Mouse (Mus musculus): ENCODE data around the gene Cyp2c66. TPM values are rescaled to one million over a fixed set of nuclear protein-coding genes. Genes with fewer than 3 reads are reported as not detected.
"Not testable (repeated sequence)": the region's sequence is repeated elsewhere in the genome, so short reads cannot be mapped to it uniquely, and the experiment has no call there.

Cyp2c66 gene
- polyA plus RNA-seq (2016; fragmentation: Nextera tagmentation; extraction: Ambion mirVana) = not detected in 2 replicates

DNA sequence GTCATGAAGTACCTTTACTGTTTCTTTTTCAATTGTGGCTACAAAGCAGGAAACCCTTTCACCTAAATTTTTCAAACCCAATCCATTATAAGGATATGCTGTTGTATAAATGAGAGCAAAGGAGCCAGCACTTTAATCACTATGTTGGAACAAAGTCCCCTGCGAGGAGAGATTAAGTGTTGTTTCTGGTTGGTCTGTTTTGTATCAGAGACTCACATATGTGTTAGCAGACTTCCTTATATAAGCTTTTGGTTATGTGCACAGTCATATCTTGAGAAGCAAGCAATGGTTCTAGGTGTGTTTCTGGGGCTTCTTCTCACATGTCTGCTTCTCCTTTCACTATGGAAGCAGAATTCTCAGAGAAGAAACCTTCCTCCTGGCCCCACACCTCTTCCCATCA lies at the start of gene Cyp2c66:
TSS of gene Cyp2c66 (plus strand) at position 255 of the 400 bp plus-strand sequence.
- DNase-seq (ENCODE audit: low spot score) = no peak
- Histone ChIP-seq H3K9me3 (replicated peaks) (no peaks in the 10 kb centered on the region), H3K4me1 (no peaks in the 10 kb centered on the region), H3K36me3 (no peaks in the 10 kb centered on the region), H3K4me3 (no peak within 1 kb of the TSS), H3K27ac (no peak within 1 kb of the TSS), H3K27me3 (ENCODE audit: low read depth, poor library complexity, severe bottlenecking) (no peaks in the 10 kb centered on the region)
- WGBS = 78% methylated on average over 1 of the region's 1 CpGs

DNA sequence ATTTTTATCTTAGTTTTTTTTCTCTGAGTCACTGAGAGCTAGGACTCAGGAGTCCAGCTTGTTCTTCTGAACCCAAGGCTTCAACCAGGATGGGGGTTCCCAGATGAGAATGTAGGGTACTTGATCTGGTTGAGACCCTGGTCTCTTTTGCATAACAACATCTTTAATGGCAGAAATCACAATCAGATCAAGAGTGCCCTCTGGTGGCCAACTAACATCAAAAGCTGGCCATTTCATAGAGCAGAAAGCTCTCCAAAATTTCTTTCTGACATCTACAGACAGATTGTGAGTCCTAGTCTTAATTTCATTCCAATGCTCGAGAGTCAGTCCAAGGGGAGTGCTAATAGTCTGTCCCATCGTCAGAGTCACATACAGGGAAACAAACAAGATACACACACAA lies 14.9 kb upstream of the Cyp2c66 start:
- not testable (repeated sequence) for H3K9me3 ChIP-seq (replicated peaks); H3K4me3 ChIP-seq; H3K27me3 ChIP-seq (ENCODE audit: low read depth, poor library complexity, severe bottlenecking); H3K4me1 ChIP-seq; H3K27ac ChIP-seq; DNase-seq (ENCODE audit: low spot score); H3K36me3 ChIP-seq
- 78% methylated on average over 2 of the region's 2 CpGs for WGBS

DNA sequence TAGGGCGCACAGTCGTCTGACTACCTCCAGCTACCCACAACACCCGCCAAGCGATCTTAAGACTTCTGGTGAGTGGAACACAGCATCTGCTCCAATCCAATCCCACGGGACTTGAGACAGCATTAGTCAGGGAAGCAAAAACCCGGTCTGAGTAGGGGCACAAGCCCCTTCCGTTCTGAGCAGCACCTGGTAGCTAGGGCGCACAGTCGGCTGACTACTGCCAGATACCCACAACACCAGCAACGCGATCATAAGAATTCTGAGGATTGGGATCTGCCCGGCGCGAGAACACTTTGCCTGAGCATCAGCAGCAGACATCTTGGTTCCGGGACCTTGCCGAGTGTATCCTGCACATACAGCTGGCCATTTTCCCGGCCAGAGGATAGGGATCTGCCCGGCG lies 43.1 kb downstream of the Cyp2c66 start:
- H3K4me1 ChIP-seq; H3K9me3 ChIP-seq (replicated peaks); H3K4me3 ChIP-seq; H3K27ac ChIP-seq; DNase-seq (ENCODE audit: low spot score); H3K36me3 ChIP-seq; H3K27me3 ChIP-seq (ENCODE audit: low read depth, poor library complexity, severe bottlenecking): not testable (repeated sequence)
- 85% methylated on average over 19 of the region's 19 CpGs for WGBS

Other genes with a start within 250 kb of the Cyp2c66 start
- 88.9 and 91.6 TPM in 2 replicates for gene Hells, start 183.0 kb upstream of the Cyp2c66 start, polyA plus RNA-seq (2016; fragmentation: Nextera tagmentation; extraction: Ambion mirVana)
- not detected in 2 replicates for gene Cyp2c55, start 106.9 kb upstream of the Cyp2c66 start, polyA plus RNA-seq (2016; fragmentation: Nextera tagmentation; extraction: Ambion mirVana)
- not detected in 2 replicates for gene Cyp2c65, start 52.9 kb upstream of the Cyp2c66 start, polyA plus RNA-seq (2016; fragmentation: Nextera tagmentation; extraction: Ambion mirVana)
- gene Cyp2c29, start 155.5 kb downstream of the Cyp2c66 start, polyA plus RNA-seq (2016; fragmentation: Nextera tagmentation; extraction: Ambion mirVana) = not detected in 2 replicates

Measured in limb, embryonic 10.5 days (tissue).